Mouse (Mus musculus) liver, embryonic 12.5 days (tissue): Measurements from ENCODE around the gene Erc1. TPM values are rescaled to one million over a fixed set of nuclear protein-coding genes. Genes with fewer than 3 reads are reported as not detected.
"Not testable (repeated sequence)": the region's sequence is repeated elsewhere in the genome, so short reads cannot be mapped to it uniquely, and the experiment has no call there.

ENCODE experiments used
- ATAC-seq: fragments of 200-750 bp; cut with Nextera tagmentation; 2 replicates; pipeline ENCODE4 v1.8.0; 2017; ENCODE audit warnings: moderate number of reproducible peaks, mild to moderate bottlenecking, moderate library complexity
- H3K27ac ChIP-seq: fragments of 300-500 bp; sonication (generic); 2 replicates; pipeline ENCODE4 v1.5.1; 2016; ENCODE audit warnings: mild to moderate bottlenecking
- H3K27me3 ChIP-seq: fragments of 300-500 bp; sonication (generic); replicated peaks from 2 replicates; pipeline ENCODE4 v1.6.1; 2016; ENCODE audit warnings: mild to moderate bottlenecking, moderate library complexity
- H3K36me3 ChIP-seq: fragments of 300-500 bp; sonication (generic); 2 replicates; pipeline ENCODE4 v1.6.1; 2016; ENCODE audit warnings: mild to moderate bottlenecking, moderate library complexity
- H3K4me1 ChIP-seq: fragments of 300-500 bp; sonication (generic); 2 replicates; pipeline ENCODE4 v1.6.1; 2016
- H3K4me2 ChIP-seq: fragments of 300-500 bp; sonication (generic); 2 replicates; pipeline ENCODE4 v1.6.1; 2016; ENCODE audit warnings: mild to moderate bottlenecking, moderate library complexity
- H3K4me3 ChIP-seq: fragments of 300-500 bp; sonication (generic); 2 replicates; pipeline ENCODE4 v1.5.1; 2016; ENCODE audit warnings: mild to moderate bottlenecking, moderate library complexity
- H3K9ac ChIP-seq: fragments of 300-500 bp; sonication (generic); 2 replicates; pipeline ENCODE4 v1.6.1; 2016; ENCODE audit warnings: mild to moderate bottlenecking, moderate library complexity
- H3K9me3 ChIP-seq: fragments of 300-500 bp; sonication (generic); replicated peaks from 2 replicates; pipeline ENCODE4 v1.6.1; 2016; ENCODE audit warnings: mild to moderate bottlenecking, moderate library complexity
- WGBS: fragments of 180-500 bp; shearing (Covaris S2); methylation state at CpG from one replicate; pipeline ENCODE4 v1.1.7; 2016; ENCODE audit not compliant: insufficient replicate concordance; 5-methylcytosine and 5-hydroxymethylcytosine counted together
- polyA plus RNA-seq: library from polyadenylated mRNA; unstranded; fragments of >200 nt; fragmentation: Nextera tagmentation; extraction: Ambion mirVana; gene quantifications from 2 replicates; pipeline ENCODE4 v1.2.1, GENCODE M21; 2016

The Erc1 gene
- polyA plus RNA-seq, 1 experiment from 2014 or later = 6.8 TPM

GRCm38 (mm10) chr6:119846751-119847517, 1.0 kb downstream of the Erc1 start:
- H3K9me3 ChIP-seq = no peaks in the 10 kb centered on the region
- H3K27me3 ChIP-seq = no peaks in the 10 kb centered on the region
- no peak for ATAC-seq
- WGBS = 33% methylated on average over 11 of the region's 11 CpGs
- peak overlapping the region; percentile 91 for H3K9ac ChIP-seq
- no peak overlapping the region for H3K27ac ChIP-seq
- H3K36me3 ChIP-seq = no peaks in the 10 kb centered on the region
- peak overlapping the region; percentile 98 for H3K4me2 ChIP-seq
- H3K4me1 ChIP-seq = peaks cover 25% of the 10 kb centered on the region
- peak overlapping the region; percentile 92 for H3K4me3 ChIP-seq

GRCm38 (mm10) chr6:119829951-119830350, 18.0 kb downstream of the Erc1 start:
- no peak overlapping the region for H3K4me3 ChIP-seq
- 71% methylated on average over 5 of the region's 5 CpGs for WGBS
- H3K4me1 ChIP-seq = peaks cover 12% of the 10 kb centered on the region; the same call in 1 of the 2 replicates
- ATAC-seq = no peak
- H3K27ac ChIP-seq = no peak overlapping the region
- no peaks in the 10 kb centered on the region for H3K27me3 ChIP-seq
- H3K9ac ChIP-seq = no peak overlapping the region
- no peak overlapping the region for H3K4me2 ChIP-seq
- H3K36me3 ChIP-seq = no peaks in the 10 kb centered on the region; the same call in 1 of the 2 replicates
- H3K9me3 ChIP-seq = no peaks in the 10 kb centered on the region

- Histone ChIP-seq H3K27me3 (no peaks in the 10 kb centered on the region), H3K4me3 (no peak overlapping the region), H3K9me3 (no peaks in the 10 kb centered on the region), H3K27ac (no peak overlapping the region), H3K9ac (no peak overlapping the region), H3K4me1 (0 out of 2 replicates have a peak, but pooled peaks cover 5% of the 10 kb centered on the region), H3K36me3 (peaks cover 5% of the 10 kb centered on the region; the same call in 1 of the 2 replicates), H3K4me2 (no peak overlapping the region)
- 88% methylated on average over 1 of the region's 1 CpGs for WGBS
- no peak for ATAC-seq
Measured at GRCm38 (mm10) chr6:119828165-119828564, 19.8 kb downstream of the Erc1 start.

GRCm38 (mm10) chr6:119826701-119827100, 21.3 kb downstream of the Erc1 start:
- no peak for ATAC-seq
- no peaks in the 10 kb centered on the region for H3K27me3 ChIP-seq
- H3K4me3 ChIP-seq = no peak overlapping the region
- no peak overlapping the region for H3K4me2 ChIP-seq
- no peak overlapping the region for H3K27ac ChIP-seq
- no peak overlapping the region for H3K9ac ChIP-seq
- H3K9me3 ChIP-seq = no peaks in the 10 kb centered on the region
- WGBS = 70% methylated on average over 4 of the region's 4 CpGs
- peaks cover 5% of the 10 kb centered on the region; the same call in 1 of the 2 replicates for H3K36me3 ChIP-seq
- H3K4me1 ChIP-seq = peaks cover 10% of the 10 kb centered on the region; the same call in 1 of the 2 replicates

- WGBS = 83% methylated on average over 1 of the region's 1 CpGs
- H3K4me1 ChIP-seq = peaks cover 9% of the 10 kb centered on the region; the same call in 1 of the 2 replicates
- H3K27me3 ChIP-seq = no peaks in the 10 kb centered on the region
- peaks cover 8% of the 10 kb centered on the region; the same call in 1 of the 2 replicates for H3K36me3 ChIP-seq
- ATAC-seq = no peak
- no peak overlapping the region for H3K4me2 ChIP-seq
- H3K4me3 ChIP-seq = no peak overlapping the region
- no peak overlapping the region for H3K9ac ChIP-seq
- no peaks in the 10 kb centered on the region for H3K9me3 ChIP-seq
- H3K27ac ChIP-seq = no peak overlapping the region
Measured at GRCm38 (mm10) chr6:119822216-119822615, 25.8 kb downstream of the Erc1 start.

GRCm38 (mm10) chr6:119821158-119821557, 26.8 kb downstream of the Erc1 start:
- no peaks in the 10 kb centered on the region for H3K27me3 ChIP-seq
- H3K4me3 ChIP-seq = no peak overlapping the region
- H3K4me2 ChIP-seq = no peak overlapping the region
- 78% methylated on average over 1 of the region's 1 CpGs for WGBS
- no peak overlapping the region for H3K27ac ChIP-seq
- H3K4me1 ChIP-seq = peaks cover 5% of the 10 kb centered on the region; the same call in 1 of the 2 replicates
- no peak overlapping the region for H3K9ac ChIP-seq
- H3K36me3 ChIP-seq = peaks cover 8% of the 10 kb centered on the region; the same call in 1 of the 2 replicates
- no peak for ATAC-seq
- no peaks in the 10 kb centered on the region for H3K9me3 ChIP-seq

GRCm38 (mm10) chr6:119818541-119818940, 29.4 kb downstream of the Erc1 start:
- peaks cover 4% of the 10 kb centered on the region; the same call in 1 of the 2 replicates for H3K36me3 ChIP-seq
- H3K27me3 ChIP-seq = no peaks in the 10 kb centered on the region
- no peak for ATAC-seq
- 82% methylated on average over 4 of the region's 4 CpGs for WGBS
- H3K27ac ChIP-seq = no peak overlapping the region
- H3K9ac ChIP-seq = no peak overlapping the region
- H3K9me3 ChIP-seq = no peaks in the 10 kb centered on the region
- peaks cover 5% of the 10 kb centered on the region; the same call in 1 of the 2 replicates for H3K4me1 ChIP-seq
- H3K4me2 ChIP-seq = no peak overlapping the region
- H3K4me3 ChIP-seq = no peak overlapping the region

GRCm38 (mm10) chr6:119815426-119815825, 32.5 kb downstream of the Erc1 start:
- no peak for ATAC-seq
- 80% methylated on average over 4 of the region's 4 CpGs for WGBS
- Histone ChIP-seq H3K27ac (no peak overlapping the region), H3K36me3 (peaks cover 4% of the 10 kb centered on the region; the same call in 1 of the 2 replicates), H3K4me1 (no peaks in the 10 kb centered on the region), H3K4me2 (no peak overlapping the region), H3K4me3 (no peak overlapping the region), H3K9ac (no peak overlapping the region), H3K9me3 (no peaks in the 10 kb centered on the region), H3K27me3 (no peaks in the 10 kb centered on the region)

- not testable (repeated sequence) for H3K9me3 ChIP-seq, H3K4me3 ChIP-seq, H3K9ac ChIP-seq, H3K27me3 ChIP-seq, H3K4me1 ChIP-seq, H3K36me3 ChIP-seq, H3K27ac ChIP-seq, H3K4me2 ChIP-seq, ATAC-seq
Measured at GRCm38 (mm10) chr6:119813055-119813454, 34.9 kb downstream of the Erc1 start.

GRCm38 (mm10) chr6:119808726-119809505, 39.1 kb downstream of the Erc1 start:
- Histone ChIP-seq H3K36me3 (no peaks in the 10 kb centered on the region), H3K9ac (no peak overlapping the region), H3K27me3 (no peaks in the 10 kb centered on the region), H3K9me3 (no peaks in the 10 kb centered on the region), H3K27ac (no peak overlapping the region), H3K4me2 (no peak overlapping the region), H3K4me3 (no peak overlapping the region), H3K4me1 (no peaks in the 10 kb centered on the region)
- 66% methylated on average over 2 of the region's 2 CpGs for WGBS
- ATAC-seq = no peak

GRCm38 (mm10) chr6:119803239-119803638, 44.7 kb downstream of the Erc1 start:
- Histone ChIP-seq H3K27me3 (no peaks in the 10 kb centered on the region), H3K4me1 (no peaks in the 10 kb centered on the region), H3K27ac (no peak overlapping the region), H3K4me3 (no peak overlapping the region), H3K9ac (no peak overlapping the region), H3K4me2 (no peak overlapping the region), H3K9me3 (no peaks in the 10 kb centered on the region), H3K36me3 (no peaks in the 10 kb centered on the region)
- 83% methylated on average over 2 of the region's 2 CpGs for WGBS
- ATAC-seq = no peak

GRCm38 (mm10) chr6:119796911-119797486, 51.0 kb downstream of the Erc1 start:
- Histone ChIP-seq H3K4me2 (no peak overlapping the region), H3K4me3 (no peak overlapping the region), H3K27ac (no peak overlapping the region), H3K9ac (no peak overlapping the region), H3K27me3 (no peaks in the 10 kb centered on the region), H3K4me1 (no peaks in the 10 kb centered on the region), H3K36me3 (peaks cover 9% of the 10 kb centered on the region), H3K9me3 (no peaks in the 10 kb centered on the region)
- WGBS = 86% methylated on average over 12 of the region's 12 CpGs
- ATAC-seq = no peak
